Mouse (Mus musculus) heart, postnatal 0 days (tissue): ENCODE results near the gene Atcay.
A peak's percentile ranks its signal among the peaks of the same experiment; 100 is the strongest.

Experiments
- CTCF ChIP-seq: IDR thresholded peaks from 2 replicates; pipeline ENCODE4 v1.5.1; 2016; ENCODE audit warnings: antibody characterized with exemption, control low read depth, low read depth
- EP300 ChIP-seq: IDR thresholded peaks from 2 replicates; pipeline ENCODE4 v1.6.1; 2016; ENCODE audit warnings: antibody characterized with exemption, low read depth

GRCm38 (mm10) chr10:81230438-81231332 lies at the start of gene Atcay:
- TF ChIP-seq CTCF, result peak; percentile 42
- TF ChIP-seq EP300, result no peak
